Mouse (Mus musculus) cerebellum, adult 11-12 months (tissue): Measurements from ENCODE around the gene Lin7b.
A peak's percentile ranks its signal among the peaks of the same experiment; 100 is the strongest.

Experiments used
- DNase-seq: peaks from one replicate; pipeline ENCODE4 v3.0.0; 2022

The Lin7b gene

GRCm38 (mm10) chr7:45395578-45396336 lies 25.4 kb upstream of the Lin7b start, which contains the start of gene Snrnp70:
Snrnp70 (minus strand) TSS chr7:45395742.
- peak; percentile 100 for DNase-seq

GRCm38 (mm10) chr7:45395129-45395541 lies 24.8 kb upstream of the Lin7b start:
- no peak for DNase-seq

GRCm38 (mm10) chr7:45386077-45386476 lies 15.7 kb upstream of the Lin7b start:
- DNase-seq = no peak

DNA sequence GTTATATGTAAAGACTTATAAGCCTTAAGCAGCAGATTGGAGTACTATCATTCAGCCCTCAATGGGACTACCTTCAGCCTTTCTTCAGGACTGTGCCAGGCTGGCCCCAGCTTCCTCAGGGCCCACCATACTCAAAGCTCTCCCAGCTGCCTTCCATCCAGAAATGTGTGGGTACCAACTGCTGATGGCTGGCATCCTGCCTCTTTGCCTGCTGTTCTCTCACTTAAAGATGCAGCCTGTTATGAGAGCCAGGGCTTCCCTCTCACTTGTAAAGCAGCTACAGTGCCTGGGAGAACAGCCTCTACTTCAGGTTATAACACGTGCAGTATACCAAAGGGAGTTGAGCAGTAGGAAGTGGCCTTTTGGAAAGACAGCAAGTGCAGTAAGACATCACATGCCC lies 5.7 kb upstream of the Lin7b start:
- no peak for DNase-seq

DNA sequence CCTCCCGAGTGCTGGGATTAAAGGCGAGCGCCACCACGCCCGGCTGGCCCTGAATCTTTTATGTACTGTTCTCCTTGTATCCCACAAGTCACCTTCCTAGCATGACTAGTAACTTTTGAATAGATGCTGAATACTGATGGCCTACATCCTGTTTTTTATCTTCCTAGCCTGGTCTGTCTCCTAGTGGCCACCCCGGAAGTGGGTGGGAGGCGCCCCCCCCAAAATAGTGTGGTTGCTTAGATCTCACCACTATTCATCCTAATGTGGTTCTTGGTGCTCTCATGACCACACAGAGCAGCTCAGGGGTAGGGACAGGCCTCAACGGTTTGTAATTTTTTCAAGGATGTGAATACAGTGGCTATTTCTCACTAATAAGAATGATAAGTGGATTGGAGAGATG lies 4.2 kb upstream of the Lin7b start:
- DNase-seq = no peak

GRCm38 (mm10) chr7:45372371-45372770 lies 2.0 kb upstream of the Lin7b start:
- peak; percentile 5 for DNase-seq

GRCm38 (mm10) chr7:45369836-45370474 lies 428 bp downstream of the Lin7b start:
- peak; percentile 59 for DNase-seq

GRCm38 (mm10) chr7:45369022-45369745 lies 1.2 kb downstream of the Lin7b start:
- peak; percentile 64 for DNase-seq

- peak; percentile 59 for DNase-seq
Observed at GRCm38 (mm10) chr7:45368178-45368577, 2.2 kb downstream of the Lin7b start.

GRCm38 (mm10) chr7:45367020-45367880 lies 3.1 kb downstream of the Lin7b start:
- DNase-seq = peak; percentile 99

DNA sequence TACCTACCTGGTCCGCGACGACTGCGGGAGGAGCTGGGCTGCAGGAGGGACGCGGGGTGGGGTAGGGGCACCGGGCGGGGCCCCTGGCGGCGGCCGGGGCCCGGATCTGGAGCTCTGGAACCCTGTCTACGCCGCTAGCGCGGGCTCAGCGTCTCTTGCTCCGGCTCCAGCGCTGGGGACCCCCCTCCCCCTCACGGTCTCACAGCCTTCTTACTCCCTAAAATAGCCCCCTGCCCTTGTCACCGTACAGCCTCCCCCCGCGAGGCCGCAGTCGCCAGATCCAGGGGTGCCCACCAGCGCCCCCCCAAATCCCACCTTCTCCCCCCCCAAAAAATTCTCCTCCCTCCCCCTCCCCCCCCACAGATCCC lies 3.7 kb downstream of the Lin7b start, which contains the start of gene Ppfia3:
Gene Ppfia3 (minus strand): TSS at position 368 of the 368 bp plus-strand sequence.
- DNase-seq = no peak

- DNase-seq = peak; percentile 80
Observed at GRCm38 (mm10) chr7:45365742-45366651, 4.4 kb downstream of the Lin7b start.

DNA sequence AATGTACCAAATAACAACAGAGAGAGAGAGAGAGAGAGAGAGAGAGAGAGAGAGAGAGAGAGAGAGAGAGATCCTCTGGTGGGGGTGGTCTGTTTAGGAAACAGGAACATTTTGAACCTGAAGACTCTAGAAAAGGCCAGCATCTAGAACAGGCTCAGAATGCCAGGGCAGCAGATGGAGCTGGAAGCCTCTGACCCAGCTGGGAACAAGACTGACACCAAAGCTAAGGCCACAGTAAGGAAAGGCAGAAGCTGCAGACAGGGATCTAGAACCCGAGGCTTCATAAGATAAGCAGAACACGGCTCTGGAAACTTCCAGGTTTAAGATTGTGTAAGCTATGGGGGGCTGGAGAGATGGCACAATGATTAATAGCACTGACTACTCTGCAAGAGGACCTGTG lies 6.4 kb downstream of the Lin7b start:
- peak; percentile 43 for DNase-seq

- peak; percentile 88 for DNase-seq
Observed at GRCm38 (mm10) chr7:45362801-45363200, 7.6 kb downstream of the Lin7b start.

- peak; percentile 94 for DNase-seq
Observed at GRCm38 (mm10) chr7:45361243-45361804, 9.1 kb downstream of the Lin7b start.

DNA sequence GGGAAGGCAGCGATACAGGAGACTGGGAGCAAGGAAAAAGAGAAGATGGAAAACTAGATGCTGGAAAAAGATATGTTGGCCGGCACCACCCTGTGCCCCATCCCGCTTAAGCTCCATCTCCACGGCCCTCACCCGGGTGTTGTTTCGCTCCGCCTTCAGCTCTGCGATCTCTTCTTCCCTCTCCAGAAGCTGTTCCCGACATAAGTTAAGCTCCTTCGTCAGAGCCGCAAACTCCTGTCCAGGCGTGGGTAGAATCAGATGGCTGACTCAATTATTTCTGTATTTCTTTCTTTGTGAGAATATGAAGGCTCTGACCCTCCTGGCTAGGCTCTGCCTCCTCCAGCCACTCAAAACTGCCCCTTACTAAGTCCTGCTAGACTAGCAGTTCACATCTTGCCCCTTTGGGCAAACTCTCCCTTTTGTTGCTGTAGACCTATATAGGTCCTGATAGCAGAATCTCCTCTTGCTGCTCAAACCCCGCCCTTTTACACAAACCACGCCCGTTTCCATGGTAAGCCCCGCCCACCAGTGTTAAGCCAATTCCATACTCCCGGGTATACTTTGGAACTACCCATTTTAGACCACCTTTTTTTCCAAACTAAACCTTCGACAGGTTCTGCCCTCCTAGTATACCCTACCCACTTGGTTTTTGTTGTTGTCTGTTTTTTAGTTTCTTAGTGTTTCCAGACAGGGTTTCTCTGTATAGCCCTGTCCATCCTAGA lies 9.8 kb downstream of the Lin7b start:
- peak; percentile 59 for DNase-seq

DNA sequence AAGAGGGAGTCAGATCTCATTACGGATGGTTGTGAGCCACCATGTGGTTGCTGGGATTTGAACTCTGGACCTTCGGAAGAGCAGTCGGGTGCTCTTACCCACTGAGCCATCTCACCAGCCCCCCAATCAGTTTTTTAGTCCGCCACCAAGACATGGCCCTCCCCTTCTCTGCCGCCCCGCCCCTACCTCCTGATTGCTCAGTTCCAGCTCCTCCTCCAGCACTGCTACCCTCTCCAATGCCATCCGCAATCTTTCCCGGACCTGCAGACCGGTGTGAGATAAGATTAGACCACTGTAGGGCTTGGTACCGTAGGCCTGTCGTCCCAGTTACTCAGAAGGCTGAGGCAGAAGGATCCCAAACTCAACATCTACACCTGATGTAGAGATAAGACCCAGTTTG lies 11.3 kb downstream of the Lin7b start:
- peak; percentile 19 for DNase-seq

DNA sequence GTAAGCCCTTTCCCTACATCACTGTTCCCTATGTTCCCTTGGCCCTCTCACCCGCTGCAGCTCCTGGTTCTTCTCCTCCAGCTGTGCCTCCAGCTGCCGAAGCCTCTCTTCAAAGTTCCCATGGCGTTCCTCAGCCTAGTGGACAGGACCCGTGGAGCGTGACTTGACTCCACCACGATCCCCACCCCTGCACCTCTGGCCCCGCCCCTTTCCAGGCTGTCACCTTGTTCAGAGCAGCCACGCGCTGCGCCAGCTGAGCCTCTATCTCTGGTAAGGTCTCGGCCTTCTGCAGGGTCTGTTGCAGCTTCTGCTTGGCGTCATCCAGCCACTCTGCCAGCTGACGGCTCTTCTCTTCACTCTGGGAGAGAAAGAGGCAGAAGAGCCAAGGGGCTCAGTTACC lies 14.3 kb downstream of the Lin7b start:
- peak; percentile 22 for DNase-seq

DNA sequence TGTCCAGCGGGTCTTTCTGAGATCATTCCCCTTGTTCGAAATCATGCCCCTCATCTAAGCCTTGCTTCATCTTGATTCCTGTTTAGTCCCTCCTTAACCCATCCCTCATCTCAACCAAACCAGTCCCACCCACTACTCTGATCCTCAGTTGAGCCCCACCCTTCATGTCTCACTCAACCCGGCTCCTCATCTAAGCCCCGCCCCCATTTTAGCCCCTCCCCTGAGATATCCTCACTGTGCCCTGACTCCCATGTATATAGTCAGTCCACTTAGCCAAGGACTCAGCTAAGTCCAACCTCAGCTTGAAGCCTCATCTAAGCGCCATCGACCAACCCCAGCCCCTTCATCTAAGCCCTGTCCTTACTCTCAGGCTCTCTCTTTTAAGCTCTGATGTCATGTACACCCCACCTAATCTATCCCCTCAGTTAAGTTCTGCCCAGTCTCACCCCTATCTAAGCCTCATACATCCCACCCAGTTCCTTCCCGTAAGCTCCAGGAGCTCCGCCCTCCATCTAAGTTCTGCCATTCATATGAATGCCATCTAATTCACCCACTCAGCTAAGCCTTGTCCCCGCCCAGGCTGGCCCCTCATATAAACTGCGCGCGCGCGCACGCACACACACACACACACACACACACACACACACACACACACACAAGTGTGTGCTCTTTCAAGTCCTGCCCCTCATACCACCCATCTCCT lies 14.9 kb downstream of the Lin7b start:
- no peak for DNase-seq

DNA sequence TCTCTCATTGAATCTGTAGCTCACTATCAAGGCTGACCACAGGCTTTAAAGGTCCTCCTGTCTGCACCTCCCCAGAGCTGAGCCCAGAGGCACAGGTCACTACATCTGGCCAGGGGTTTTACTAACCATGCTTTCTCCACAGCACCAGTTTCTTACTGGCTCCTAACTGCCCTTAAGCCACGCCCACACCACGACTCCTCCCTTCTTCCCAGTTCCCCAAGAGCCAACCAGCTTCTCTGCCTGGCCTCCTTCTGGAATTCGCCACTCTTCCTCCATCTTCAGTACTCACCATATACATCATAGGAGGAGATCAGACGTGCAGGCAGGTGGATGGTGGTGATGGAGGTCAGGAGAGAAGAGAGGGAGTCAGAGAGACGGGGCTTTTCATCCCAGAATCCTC lies 17.3 kb downstream of the Lin7b start:
- DNase-seq = no peak
